Mouse (Mus musculus): ENCODE results near the gene Slc38a10.

- TF ChIP-seq EP300 (IDR thresholded peaks at IDR 0.05; ENCODE audit: insufficient read depth, low read depth, low read length) = no peak
- TF ChIP-seq POLR2A (IDR thresholded peaks at IDR 0.05; ENCODE audit: insufficient read depth, low read length) = no peak
These were observed 17.4 kb upstream of the Slc38a10 start for GRCm38 (mm10) chr11:120168516-120168915.

All from ES-Bruce4 (cell line).